Mouse (Mus musculus) CD4-positive, CD25-positive, alpha-beta regulatory T cell, adult 2 months (primary cell): ENCODE measurements around the gene Maml1.
A peak's percentile ranks its signal among the peaks of the same experiment; 100 is the strongest.

Experiments
- DNase-seq: peaks from one replicate; pipeline ENCODE4 v3.0.0-alpha.2; 2012; ENCODE audit warnings: low read depth, low spot score

Maml1 gene

GRCm38 (mm10) chr11:50222559-50223276 is 69.4 kb downstream of the Maml1 start:
- DNase-seq, result no peak

- no peak for DNase-seq
Observed at GRCm38 (mm10) chr11:50219833-50220232, 72.3 kb downstream of the Maml1 start.

GRCm38 (mm10) chr11:50217811-50218210 is 74.3 kb downstream of the Maml1 start:
- DNase-seq, result no peak

- no peak for DNase-seq
Observed at GRCm38 (mm10) chr11:50216724-50217366, 75.3 kb downstream of the Maml1 start.

- no peak for DNase-seq
Observed at GRCm38 (mm10) chr11:50215633-50216032, 76.5 kb downstream of the Maml1 start.

- DNase-seq, result no peak
Observed at GRCm38 (mm10) chr11:50214631-50215030, 77.5 kb downstream of the Maml1 start.

- peak; percentile 56 for DNase-seq
Observed at GRCm38 (mm10) chr11:50212848-50213758, 79.0 kb downstream of the Maml1 start.

- DNase-seq, result no peak
Observed at GRCm38 (mm10) chr11:50212060-50212739, 79.9 kb downstream of the Maml1 start.

- DNase-seq, result no peak
Observed at GRCm38 (mm10) chr11:50211322-50212059, 80.6 kb downstream of the Maml1 start.

- no peak for DNase-seq
Observed at GRCm38 (mm10) chr11:50210505-50211151, 81.5 kb downstream of the Maml1 start, which contains the start of the genes Sqstm1 and Mgat4b. TSS of gene Sqstm1 (minus strand) at chr11:50210827. TSS of gene Mgat4b (plus strand) at chr11:50210890.

- DNase-seq, result peak; percentile 94
Observed at GRCm38 (mm10) chr11:50210101-50210504, 82.0 kb downstream of the Maml1 start.

- no peak for DNase-seq
Observed at GRCm38 (mm10) chr11:50208039-50208438, 84.1 kb downstream of the Maml1 start.

GRCm38 (mm10) chr11:50207344-50207743 is 84.8 kb downstream of the Maml1 start:
- DNase-seq, result no peak

GRCm38 (mm10) chr11:50206037-50206436 is 86.1 kb downstream of the Maml1 start:
- no peak for DNase-seq
